Mouse (Mus musculus): Measurements from ENCODE around the gene Neurog1.
A peak's percentile ranks its signal among the peaks of the same experiment; 100 is the strongest.

Gene Neurog1

GRCm38 (mm10) chr13:56258196-56259020 is 6.4 kb upstream of the Neurog1 start:
- DNase-seq (ENCODE audit: extremely low spot score): peak; percentile 55

- DNase-seq (ENCODE audit: extremely low spot score): no peak
Measured at GRCm38 (mm10) chr13:56257469-56258153, 5.6 kb upstream of the Neurog1 start.

GRCm38 (mm10) chr13:56256716-56257299 is 4.8 kb upstream of the Neurog1 start:
- DNase-seq (ENCODE audit: extremely low spot score): peak; percentile 48

GRCm38 (mm10) chr13:56253379-56253778 is 1.4 kb upstream of the Neurog1 start:
- no peak for DNase-seq (ENCODE audit: extremely low spot score)

GRCm38 (mm10) chr13:56252783-56253182 is 820 bp upstream of the Neurog1 start:
- DNase-seq (ENCODE audit: extremely low spot score): no peak

GRCm38 (mm10) chr13:56251176-56251923 is 613 bp downstream of the Neurog1 start:
- no peak for DNase-seq (ENCODE audit: extremely low spot score)

GRCm38 (mm10) chr13:56250551-56251161 is 1.3 kb downstream of the Neurog1 start:
- no peak for DNase-seq (ENCODE audit: extremely low spot score)

GRCm38 (mm10) chr13:56249593-56250341 is 2.2 kb downstream of the Neurog1 start:
- no peak for DNase-seq (ENCODE audit: extremely low spot score)

- DNase-seq (ENCODE audit: extremely low spot score): no peak
Measured at GRCm38 (mm10) chr13:56243104-56243503, 8.9 kb downstream of the Neurog1 start.

GRCm38 (mm10) chr13:56240012-56240770 is 11.8 kb downstream of the Neurog1 start:
- DNase-seq (ENCODE audit: extremely low spot score): no peak

GRCm38 (mm10) chr13:56237905-56238304 is 14.1 kb downstream of the Neurog1 start:
- DNase-seq (ENCODE audit: extremely low spot score): no peak

- no peak for DNase-seq (ENCODE audit: extremely low spot score)
Measured at GRCm38 (mm10) chr13:56236194-56236593, 15.8 kb downstream of the Neurog1 start.

GRCm38 (mm10) chr13:56228790-56229189 is 23.2 kb downstream of the Neurog1 start:
- DNase-seq (ENCODE audit: extremely low spot score): peak; percentile 22

GRCm38 (mm10) chr13:56226175-56226954 is 25.6 kb downstream of the Neurog1 start:
- DNase-seq (ENCODE audit: extremely low spot score): peak; percentile 17

GRCm38 (mm10) chr13:56223625-56224024 is 28.3 kb downstream of the Neurog1 start:
- DNase-seq (ENCODE audit: extremely low spot score): peak; percentile 47

GRCm38 (mm10) chr13:56222849-56223246 is 29.1 kb downstream of the Neurog1 start:
- no peak for DNase-seq (ENCODE audit: extremely low spot score)

- peak; percentile 63 for DNase-seq (ENCODE audit: extremely low spot score)
Measured at GRCm38 (mm10) chr13:56221995-56222848, 29.7 kb downstream of the Neurog1 start.

All from embryo, embryonic 9.5 days (tissue).